In genomic region chr3:52510088-52510765, GRCm38 (mm10) we compare ENCODE assay signal across 8 mouse cellular contexts.
DNase-seq lines count a peak whose midpoint lies in the region; ATAC-seq lines count a peak whose summit lies in the region.

No protein-coding gene starts in this region.

- peaks cover 2% of the 10 kb centered on the region; the same call in 1 of the 2 replicates for H3K9me3 ChIP-seq in lung, embryonic 16.5 days (ENCODE audit: control insufficient read depth, low read length)
- H3K9me3 ChIP-seq in hindbrain, embryonic 11.5 days (ENCODE audit: control insufficient read depth, low read length): no peaks in the 10 kb centered on the region

- intact Hi-C loops in left cerebral cortex, postnatal 36 days (cut with DNase I): loop anchor here (10.0 kb wide), 1 partner anchor 195 kb away; no protein-coding TSS in a partner anchor

- DNase-seq in lung, postnatal 4 days: no peak
- DNase-seq in cerebellum, postnatal 25 days: peak; percentile 48 to 74
- peak; percentile 30 for DNase-seq in hindbrain, embryonic 11.5 days (ENCODE audit: low spot score)
- peak; percentile 61 to 65 for DNase-seq in left cerebral cortex, postnatal 36 days (ENCODE audit: low spot score in 2 of 2)
- DNase-seq in right cerebral cortex, adult 2 months (ENCODE audit: low spot score in 2 of 2): peak; percentile 67 to 74
- DNase-seq in spleen, postnatal 10 days (ENCODE audit: low spot score in 2 of 2): no peak
- DNase-seq in gastrocnemius, postnatal 4 days (ENCODE audit: low spot score in 2 of 2): no peak

- no peak overlapping the region for H3K27ac ChIP-seq in lung, embryonic 16.5 days (ENCODE audit: low read length)
- H3K27ac ChIP-seq in hindbrain, embryonic 11.5 days (ENCODE audit: low read depth, low read length): no peak overlapping the region

- H3K4me3 ChIP-seq in lung, embryonic 16.5 days (ENCODE audit: low read length): peak overlapping the region; percentile 23
- H3K4me3 ChIP-seq in hindbrain, embryonic 11.5 days (ENCODE audit: low read depth, low read length): no peak overlapping the region

- H3K4me1 ChIP-seq in lung, embryonic 16.5 days (replicated peaks; ENCODE audit: control insufficient read depth, insufficient read depth, low read length): no peaks in the 10 kb centered on the region
- H3K4me1 ChIP-seq in hindbrain, embryonic 11.5 days (replicated peaks; ENCODE audit: control insufficient read depth, insufficient read depth, low read length): no peaks in the 10 kb centered on the region

- ATAC-seq in lung, embryonic 16.5 days (ENCODE audit: low read depth): no peak; the same call in 1 of the 2 replicates
- 0 out of 2 replicates have a peak, but pooled peaks have one; percentile 30 for ATAC-seq in hindbrain, embryonic 11.5 days (ENCODE audit: low FRiP score)

- H3K36me3 ChIP-seq in lung, embryonic 16.5 days (ENCODE audit: control insufficient read depth, insufficient read depth, low read length): no peaks in the 10 kb centered on the region
- H3K36me3 ChIP-seq in hindbrain, embryonic 11.5 days (ENCODE audit: control insufficient read depth, insufficient read depth, low read length): no peaks in the 10 kb centered on the region

- H3K9ac ChIP-seq in lung, embryonic 16.5 days (ENCODE audit: low read length): no peak overlapping the region
- no peak overlapping the region for H3K9ac ChIP-seq in hindbrain, embryonic 11.5 days (ENCODE audit: low read depth, low read length)

- H3K4me2 ChIP-seq in lung, embryonic 16.5 days (ENCODE audit: low read depth, low read length): peak overlapping the region; percentile 49
- H3K4me2 ChIP-seq in hindbrain, embryonic 11.5 days (replicated peaks; ENCODE audit: low read depth, low read length): no peak overlapping the region

- WGBS in lung, embryonic 16.5 days: 55% methylated on average over 12 of the region's 12 CpGs
- 69% methylated on average over 12 of the region's 12 CpGs for WGBS in hindbrain, embryonic 11.5 days

- H3K27me3 ChIP-seq in lung, embryonic 16.5 days (ENCODE audit: control insufficient read depth, insufficient read depth, low read depth, low read length): no peaks in the 10 kb centered on the region
- H3K27me3 ChIP-seq in hindbrain, embryonic 11.5 days (ENCODE audit: control insufficient read depth, insufficient read depth, low read length): no peaks in the 10 kb centered on the region

Comparison
In these comparisons a context has a peak if more than half of its experiments do, and no peak if none do; other contexts are left out.
1. DNase-seq: peak in cerebellum, postnatal 25 days (2 of 2), hindbrain, embryonic 11.5 days (single experiment), left cerebral cortex, postnatal 36 days (2 of 2) and right cerebral cortex, adult 2 months (2 of 2); none in lung, postnatal 4 days (0 of 2), spleen, postnatal 10 days (0 of 2) and gastrocnemius, postnatal 4 days (0 of 2).